Mouse (Mus musculus) CH12.LX (cell line): Measurements from ENCODE around the gene Vmn1r117. TPM values are rescaled to one million over a fixed set of nuclear protein-coding genes. Genes with fewer than 3 reads are reported as not detected.
"Not testable (repeated sequence)": the region's sequence is repeated elsewhere in the genome, so short reads cannot be mapped to it uniquely, and the experiment has no call there.

Source experiments
- DNase-seq: peaks from one replicate; pipeline ENCODE4 v3.0.0-alpha.2; 2013; ENCODE audit errors: extremely low read depth
- H3K27ac ChIP-seq: 2 replicates; pipeline ENCODE4 v1.5.1; 2012; ENCODE audit warnings: low read depth, mild to moderate bottlenecking, control low read depth, moderate library complexity; ENCODE audit not compliant: insufficient read depth
- H3K27me3 ChIP-seq: replicated peaks from 2 replicates; pipeline ENCODE3; 2012; ENCODE audit warnings: inconsistent platforms
- H3K36me3 ChIP-seq, 2 experiments: replicated peaks in 1 of 2; 2 replicates each; pipeline versions ENCODE3 to v1.6.1; 2012; ENCODE audit warnings: inconsistent platforms in 1 of 2, low read length in 1 of 2, mild to moderate bottlenecking in 1 of 2, mixed read lengths in 1 of 2, moderate library complexity in 1 of 2; ENCODE audit not compliant: control insufficient read depth in 1 of 2, insufficient read depth in 1 of 2
- H3K4me1 ChIP-seq, 2 experiments: 2 replicates each; pipeline ENCODE4 v1.6.1; 2012; ENCODE audit warnings: inconsistent platforms in 1 of 2, moderate library complexity in 1 of 2; ENCODE audit not compliant: insufficient read depth in 2 of 2, control insufficient read depth in 1 of 2
- H3K4me2 ChIP-seq: 2 replicates; pipeline ENCODE4 v1.6.1; 2012; ENCODE audit warnings: low read depth, mild to moderate bottlenecking, control low read depth; ENCODE audit not compliant: poor library complexity, insufficient read depth, severe bottlenecking
- H3K4me3 ChIP-seq, 3 experiments: fragments of 150-350 bp in 1 of 3; sonication (generic) in 1 of 3; replicated peaks in 1 of 3; 2 replicates each; pipeline versions ENCODE3 to v1.5.1; 2011 to 2012; ENCODE audit warnings: low read depth in 2 of 3, low read length in 2 of 3, mild to moderate bottlenecking in 2 of 3, moderate library complexity in 2 of 3, control low read depth in 1 of 3, improper control_type of control experiment in 1 of 3, inconsistent platforms in 1 of 3, mixed read lengths in 1 of 3; ENCODE audit not compliant: poor library complexity in 1 of 3
- H3K79me2 ChIP-seq: replicated peaks from 2 replicates; pipeline ENCODE4 v1.6.1; 2012; ENCODE audit warnings: mild to moderate bottlenecking, moderate library complexity; ENCODE audit not compliant: control insufficient read depth, poor library complexity, insufficient read depth, severe bottlenecking; ENCODE audit errors: extremely low read depth
- H3K9ac ChIP-seq: 2 replicates; pipeline ENCODE4 v1.6.1; 2012; ENCODE audit warnings: low read depth, mild to moderate bottlenecking, control low read depth, moderate library complexity; ENCODE audit not compliant: insufficient read depth
- H3K9me3 ChIP-seq: replicated peaks from 2 replicates; pipeline ENCODE3; 2012; ENCODE audit warnings: low read length, inconsistent platforms, mixed read lengths
- dilution Hi-C: fragments of 300-500 bp; cut with MboI; formaldehyde crosslinking; loops from 2 replicates; pipeline ENCODE4 v1.14.3; 2020; ENCODE audit warnings: low sequenced_read_pairs; ENCODE audit not compliant: extremely low pct_unique_long_range_greater_than_20kb, extremely low pct_ligation_motif_present
- in situ Hi-C: fragments of 300-500 bp; cut with MboI; formaldehyde crosslinking; loops from 3 replicates; pipeline ENCODE4 v1.14.3; 2019; ENCODE audit warnings: low sequenced_read_pairs, low pct_ligation_motif_present, low pct_unique_long_range_greater_than_20kb, mixed read lengths
- polyA plus RNA-seq: library from polyadenylated mRNA; unstranded; fragments of >175 nt; gene quantifications from 2 replicates; pipeline ENCODE4 v1.2.1, GENCODE M21; 2012; ENCODE audit warnings: low read depth; ENCODE audit not compliant: insufficient read length
- total RNA-seq, 2 experiments: library from RNA; depleted of rRNA; stranded (reverse); fragments of 300-350 nt in 1 of 2; fragments of >200 nt in 1 of 2; gene quantifications; 2 replicates each; pipeline ENCODE4 v1.2.3; 2012 to 2014

The Vmn1r117 gene
- not detected in 2 replicates for total RNA-seq (2012; rRNA removed)
- not detected in 2 replicates for total RNA-seq (2014; rRNA removed)
- polyA plus RNA-seq = not detected in 2 replicates

GRCm38 (mm10) chr7:20884021-20884420 lies at the start of gene Vmn1r117:
Vmn1r117 (minus strand) TSS chr7:20884121.
- H3K27me3 ChIP-seq, H3K9me3 ChIP-seq, H3K79me2 ChIP-seq, DNase-seq, H3K27ac ChIP-seq, H3K4me3 ChIP-seq, H3K36me3 ChIP-seq, in situ Hi-C loops, H3K4me2 ChIP-seq, H3K4me1 ChIP-seq, dilution Hi-C loops, H3K9ac ChIP-seq: not testable (repeated sequence)

DNA sequence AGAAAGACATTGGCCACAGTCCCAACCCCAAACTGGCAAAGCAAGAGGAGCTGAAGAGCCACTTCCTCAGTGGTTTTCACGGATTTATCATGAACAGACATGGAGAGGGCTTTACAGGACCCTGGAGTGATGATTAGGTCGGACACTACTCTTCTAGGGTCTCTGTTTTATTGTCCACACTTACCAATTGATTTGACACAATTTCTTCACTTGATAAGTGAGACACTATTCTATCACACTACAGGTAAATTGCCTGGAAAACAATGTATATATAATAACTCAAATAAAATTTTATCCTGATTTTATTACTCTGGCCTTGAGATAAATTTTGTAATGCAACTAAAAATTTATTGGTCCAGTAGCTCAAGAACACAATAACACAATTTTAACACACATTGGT lies 28.3 kb upstream of the Vmn1r117 start, which contains the start of gene Vmn1r118:
Gene Vmn1r118 (minus strand): TSS at position 101 of the 400 bp plus-strand sequence.
- H3K4me1 ChIP-seq, H3K79me2 ChIP-seq, H3K27ac ChIP-seq, dilution Hi-C loops, H3K9me3 ChIP-seq, H3K4me3 ChIP-seq, H3K4me2 ChIP-seq, H3K9ac ChIP-seq, H3K36me3 ChIP-seq, H3K27me3 ChIP-seq, DNase-seq, in situ Hi-C loops: not testable (repeated sequence)

- H3K36me3 ChIP-seq, H3K27ac ChIP-seq, in situ Hi-C loops, H3K4me1 ChIP-seq, H3K4me3 ChIP-seq, dilution Hi-C loops, H3K9ac ChIP-seq, DNase-seq, H3K27me3 ChIP-seq, H3K79me2 ChIP-seq, H3K9me3 ChIP-seq, H3K4me2 ChIP-seq: not testable (repeated sequence)
These were observed 12.0 kb downstream of the Vmn1r117 start, which contains the start of gene Vmn1r116 for GRCm38 (mm10) chr7:20871956-20872355. Vmn1r116 (plus strand) TSS chr7:20872256.

DNA sequence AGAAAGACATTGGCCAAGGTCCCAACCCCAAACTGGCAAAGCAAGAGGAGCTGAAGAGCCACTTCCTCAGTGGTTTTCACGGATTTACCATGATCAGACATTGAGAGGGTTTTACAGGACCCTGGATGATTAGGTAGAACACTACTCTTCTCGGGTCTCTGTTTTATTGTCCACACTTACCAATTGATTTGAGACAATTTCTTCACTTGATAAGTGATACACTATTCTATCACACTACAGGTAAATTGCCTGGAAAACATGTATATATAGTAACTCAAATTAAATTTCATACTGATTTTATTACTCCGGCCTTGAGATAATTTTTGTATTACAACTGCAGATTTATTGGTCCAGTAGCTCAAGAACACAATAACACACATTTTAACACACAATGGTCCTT lies 39.0 kb downstream of the Vmn1r117 start, which contains the start of gene Vmn1r115:
Gene Vmn1r115 (minus strand): TSS at position 101 of the 400 bp plus-strand sequence.
- H3K79me2 ChIP-seq, H3K4me3 ChIP-seq, H3K4me2 ChIP-seq, in situ Hi-C loops, H3K27me3 ChIP-seq, H3K9me3 ChIP-seq, H3K36me3 ChIP-seq, DNase-seq, H3K27ac ChIP-seq, H3K9ac ChIP-seq, dilution Hi-C loops, H3K4me1 ChIP-seq: not testable (repeated sequence)

Other genes with a start within 250 kb of the Vmn1r117 start
- not detected in 2 replicates for gene Vmn1r107, start 215.2 kb downstream of the Vmn1r117 start, total RNA-seq (2012; rRNA removed)
- gene Vmn1r107, start 215.2 kb downstream of the Vmn1r117 start, total RNA-seq (2014; rRNA removed) = not detected in 2 replicates
- not detected in 2 replicates for gene Vmn1r107, start 215.2 kb downstream of the Vmn1r117 start, polyA plus RNA-seq
- not detected in 2 replicates for gene Vmn1r111, start 180.9 kb downstream of the Vmn1r117 start, total RNA-seq (2012; rRNA removed)
- not detected in 2 replicates for gene Vmn1r111, start 180.9 kb downstream of the Vmn1r117 start, total RNA-seq (2014; rRNA removed)
- gene Vmn1r111, start 180.9 kb downstream of the Vmn1r117 start, polyA plus RNA-seq = not detected in 2 replicates
- not detected in 2 replicates for gene Gm10668, start 153.5 kb downstream of the Vmn1r117 start, total RNA-seq (2012; rRNA removed)
- gene Gm10668, start 153.5 kb downstream of the Vmn1r117 start, total RNA-seq (2014; rRNA removed) = not detected in 2 replicates
- not detected in 2 replicates for gene Gm10668, start 153.5 kb downstream of the Vmn1r117 start, polyA plus RNA-seq
- gene Vmn1r112, start 112.9 kb downstream of the Vmn1r117 start, total RNA-seq (2012; rRNA removed) = not detected in 2 replicates
- gene Vmn1r112, start 112.9 kb downstream of the Vmn1r117 start, total RNA-seq (2014; rRNA removed) = not detected in 2 replicates
- gene Vmn1r112, start 112.9 kb downstream of the Vmn1r117 start, polyA plus RNA-seq = not detected in 2 replicates
- gene Vmn1r113, start 96.8 kb downstream of the Vmn1r117 start, total RNA-seq (2012; rRNA removed) = not detected in 2 replicates
- gene Vmn1r113, start 96.8 kb downstream of the Vmn1r117 start, total RNA-seq (2014; rRNA removed) = not detected in 2 replicates
- gene Vmn1r113, start 96.8 kb downstream of the Vmn1r117 start, polyA plus RNA-seq = not detected in 2 replicates
- not detected in 2 replicates for gene Vmn1r114, start 71.9 kb downstream of the Vmn1r117 start, total RNA-seq (2012; rRNA removed)
- not detected in 2 replicates for gene Vmn1r114, start 71.9 kb downstream of the Vmn1r117 start, total RNA-seq (2014; rRNA removed)
- not detected in 2 replicates for gene Vmn1r114, start 71.9 kb downstream of the Vmn1r117 start, polyA plus RNA-seq
- gene Vmn1r115, start 39.1 kb downstream of the Vmn1r117 start, total RNA-seq (2012; rRNA removed) = not detected in 2 replicates
- gene Vmn1r115, start 39.1 kb downstream of the Vmn1r117 start, total RNA-seq (2014; rRNA removed) = not detected in 2 replicates
- gene Vmn1r115, start 39.1 kb downstream of the Vmn1r117 start, polyA plus RNA-seq = not detected in 2 replicates
- gene Vmn1r116, start 11.9 kb downstream of the Vmn1r117 start, total RNA-seq (2012; rRNA removed) = not detected in 2 replicates
- gene Vmn1r116, start 11.9 kb downstream of the Vmn1r117 start, total RNA-seq (2014; rRNA removed) = not detected in 2 replicates
- not detected in 2 replicates for gene Vmn1r116, start 11.9 kb downstream of the Vmn1r117 start, polyA plus RNA-seq
- gene Vmn1r118, start 28.2 kb upstream of the Vmn1r117 start, total RNA-seq (2012; rRNA removed) = not detected in 2 replicates
- not detected in 2 replicates for gene Vmn1r118, start 28.2 kb upstream of the Vmn1r117 start, total RNA-seq (2014; rRNA removed)
- gene Vmn1r118, start 28.2 kb upstream of the Vmn1r117 start, polyA plus RNA-seq = not detected in 2 replicates
- gene Vmn1r119, start 128.3 kb upstream of the Vmn1r117 start, total RNA-seq (2012; rRNA removed) = not detected in 2 replicates
- gene Vmn1r119, start 128.3 kb upstream of the Vmn1r117 start, total RNA-seq (2014; rRNA removed) = not detected in 2 replicates
- not detected in 2 replicates for gene Vmn1r119, start 128.3 kb upstream of the Vmn1r117 start, polyA plus RNA-seq
- not detected in 2 replicates for gene Vmn1r120, start 169.7 kb upstream of the Vmn1r117 start, total RNA-seq (2012; rRNA removed)
- gene Vmn1r120, start 169.7 kb upstream of the Vmn1r117 start, total RNA-seq (2014; rRNA removed) = not detected in 2 replicates
- gene Vmn1r120, start 169.7 kb upstream of the Vmn1r117 start, polyA plus RNA-seq = not detected in 2 replicates
- gene Vmn1r121, start 214.4 kb upstream of the Vmn1r117 start, total RNA-seq (2012; rRNA removed) = not detected in 2 replicates
- not detected in 2 replicates for gene Vmn1r121, start 214.4 kb upstream of the Vmn1r117 start, total RNA-seq (2014; rRNA removed)
- not detected in 2 replicates for gene Vmn1r121, start 214.4 kb upstream of the Vmn1r117 start, polyA plus RNA-seq